Mouse (Mus musculus) brain, embryonic 14.5 days (tissue): Measurements from ENCODE around the gene Frmpd2.

Experiments used
- CTCF ChIP-seq: fragments of 200-500 bp; IDR thresholded peaks from 2 replicates; pipeline ENCODE4 v1.5.1; 2012; ENCODE audit warnings: inconsistent platforms, mild to moderate bottlenecking, moderate library complexity, borderline replicate concordance; ENCODE audit not compliant: insufficient read depth, insufficient read length; ENCODE audit errors: extremely low read depth
- POLR2A ChIP-seq: fragments of 200-500 bp; IDR thresholded peaks from 2 replicates; pipeline ENCODE4 v1.6.1; 2012; ENCODE audit warnings: mild to moderate bottlenecking, inconsistent platforms, borderline replicate concordance; ENCODE audit not compliant: poor library complexity, insufficient read depth, insufficient read length, severe bottlenecking; ENCODE audit errors: extremely low read depth

DNA sequence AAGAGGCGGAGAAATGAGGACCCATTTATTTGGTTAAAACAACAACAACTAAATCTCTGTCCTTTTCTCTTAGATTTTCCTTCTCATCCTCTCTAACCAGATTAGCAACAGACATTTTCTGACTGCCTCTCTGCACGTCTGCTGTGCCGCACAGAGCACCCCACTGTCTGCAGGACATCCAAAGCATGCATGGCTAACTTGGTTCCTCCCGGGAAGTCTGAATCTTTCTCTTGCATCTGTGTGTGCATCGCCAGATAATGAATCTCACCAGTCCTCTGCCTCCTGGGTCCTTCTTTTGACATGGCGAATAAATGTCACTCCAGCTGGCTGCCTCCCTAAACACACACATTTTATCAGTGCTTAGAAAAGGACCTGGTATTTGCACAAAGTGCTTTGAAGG is 99.2 kb downstream of the Frmpd2 start:
- no peak for TF ChIP-seq POLR2A
- TF ChIP-seq CTCF: no peak
